Mouse (Mus musculus): ENCODE measurements around the gene Lrrc3c.
"Not testable (repeated sequence)": the region's sequence is repeated elsewhere in the genome, so short reads cannot be mapped to it uniquely, and the experiment has no call there.

Gene Lrrc3c

GRCm38 (mm10) chr11:98586892-98587563 is 11.1 kb upstream of the Lrrc3c start, which contains the start of gene Ormdl3:
Gene Ormdl3, minus strand, starts transcription at chr11:98587368.
- peak; percentile 99 for DNase-seq

GRCm38 (mm10) chr11:98587684-98588546 is 10.2 kb upstream of the Lrrc3c start:
- DNase-seq = peak; percentile 39

- DNase-seq = no peak
Observed at GRCm38 (mm10) chr11:98588833-98589281, 9.2 kb upstream of the Lrrc3c start.

DNA sequence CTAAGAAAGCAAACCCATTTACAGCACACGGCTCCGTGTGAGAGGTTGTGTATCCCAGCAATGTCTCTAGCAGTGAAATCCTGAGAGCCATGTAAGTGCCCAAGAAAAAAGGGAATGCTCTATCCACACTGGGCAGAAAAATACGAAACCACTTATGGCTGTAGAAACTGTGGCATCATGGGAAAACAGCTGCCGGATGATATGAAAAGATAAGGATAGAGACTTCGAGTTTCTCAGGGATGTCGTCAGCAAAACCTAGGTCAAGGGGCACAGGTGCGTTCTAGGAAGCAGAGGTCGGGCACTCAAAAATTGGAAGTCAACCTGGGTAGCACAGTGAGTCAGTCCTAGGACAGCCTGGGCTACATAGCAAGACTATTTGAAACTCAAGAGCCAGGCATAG is 8.8 kb upstream of the Lrrc3c start:
- DNase-seq = no peak

- no peak for DNase-seq
Observed at GRCm38 (mm10) chr11:98590548-98591445, 7.3 kb upstream of the Lrrc3c start.

DNA sequence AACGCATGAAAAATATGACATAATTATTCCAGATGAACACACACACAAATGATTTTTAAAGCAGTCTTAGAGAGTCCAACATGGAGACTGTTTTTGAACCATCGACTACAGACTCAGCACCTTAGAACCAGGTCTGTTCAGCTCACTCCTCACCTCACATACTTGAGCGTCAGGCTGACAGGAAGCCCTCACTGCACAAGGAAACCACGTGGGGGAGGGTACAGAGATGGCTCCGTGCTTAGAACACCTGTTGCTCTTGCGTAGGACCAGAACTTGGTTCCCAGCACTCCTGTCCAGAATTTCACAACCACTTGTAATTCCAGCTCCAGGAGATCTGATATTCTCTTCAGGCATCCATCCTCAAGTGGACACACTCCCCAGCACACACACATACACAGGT is 3.1 kb upstream of the Lrrc3c start:
- peak; percentile 50 for DNase-seq

GRCm38 (mm10) chr11:98595473-98595872 is 2.6 kb upstream of the Lrrc3c start:
- no peak for DNase-seq

DNA sequence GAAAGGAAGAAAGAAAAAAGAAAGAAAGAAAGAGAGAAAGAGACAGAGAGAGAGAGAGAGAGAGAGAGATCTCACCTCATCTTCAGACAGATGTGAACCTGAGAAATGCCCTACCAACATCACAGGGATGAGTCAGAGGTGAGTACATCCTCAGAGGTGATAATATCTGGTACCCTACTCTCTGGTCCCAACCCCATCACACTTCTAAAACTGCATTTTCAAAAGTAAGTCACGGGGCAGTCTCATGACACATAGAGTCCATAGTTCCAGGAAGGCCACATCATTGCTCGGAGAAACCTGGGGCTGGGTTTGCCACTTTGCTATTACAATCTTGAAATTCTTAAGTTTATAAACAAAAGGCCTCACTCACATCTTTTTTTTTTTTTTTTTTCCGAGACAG is 2.1 kb upstream of the Lrrc3c start:
- no peak for DNase-seq

GRCm38 (mm10) chr11:98597363-98597762 is 728 bp upstream of the Lrrc3c start:
- peak; percentile 85 for DNase-seq

DNA sequence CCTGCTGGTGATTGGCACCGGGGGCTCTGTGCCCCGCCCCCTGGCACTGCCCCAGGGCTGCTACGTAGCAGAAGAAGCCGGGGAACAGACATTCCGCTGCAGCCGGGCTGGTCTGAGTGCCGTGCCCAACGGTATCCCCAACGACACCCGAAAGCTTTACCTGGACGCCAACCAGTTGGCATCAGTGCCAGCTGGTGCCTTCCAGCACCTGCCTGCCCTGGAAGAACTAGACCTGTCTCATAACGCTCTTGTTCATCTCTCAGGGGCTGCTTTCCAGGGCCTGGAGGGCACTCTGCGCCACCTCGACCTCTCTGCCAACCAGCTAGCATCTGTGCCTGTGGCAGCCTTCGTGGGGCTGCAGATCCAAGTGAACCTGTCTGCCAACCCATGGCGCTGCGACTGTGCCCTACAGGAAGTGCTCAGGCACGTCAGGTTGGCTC is 780 bp downstream of the Lrrc3c start:
- no peak for DNase-seq

DNA sequence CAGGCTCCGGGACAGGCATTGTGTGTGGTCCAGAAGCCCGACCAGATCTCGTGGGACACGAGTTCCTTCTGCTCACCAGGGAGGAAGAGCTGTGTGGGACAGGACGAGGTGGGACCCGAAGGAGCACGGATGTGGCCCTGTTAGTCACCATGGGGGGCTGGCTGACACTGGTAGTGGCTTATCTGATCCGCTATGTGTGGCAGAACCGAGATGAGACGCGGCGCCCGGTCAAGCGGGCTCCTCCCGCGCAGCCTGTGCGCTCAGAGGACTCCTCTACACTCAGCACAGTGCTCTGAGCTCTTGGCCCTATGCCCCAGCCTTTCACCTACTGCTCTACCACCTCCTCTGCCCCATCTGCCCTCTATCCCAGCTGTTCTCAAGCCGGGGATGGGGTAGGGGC is 1.2 kb downstream of the Lrrc3c start:
- DNase-seq = no peak

- DNase-seq = peak; percentile 65
Observed at GRCm38 (mm10) chr11:98602090-98602690, 4.1 kb downstream of the Lrrc3c start.

GRCm38 (mm10) chr11:98603953-98604352 is 5.9 kb downstream of the Lrrc3c start:
- peak; percentile 31 for DNase-seq

- DNase-seq = not testable (repeated sequence)
Observed at GRCm38 (mm10) chr11:98604911-98605310, 6.8 kb downstream of the Lrrc3c start.

GRCm38 (mm10) chr11:98606763-98607162 is 8.7 kb downstream of the Lrrc3c start:
- peak; percentile 58 for DNase-seq

DNA sequence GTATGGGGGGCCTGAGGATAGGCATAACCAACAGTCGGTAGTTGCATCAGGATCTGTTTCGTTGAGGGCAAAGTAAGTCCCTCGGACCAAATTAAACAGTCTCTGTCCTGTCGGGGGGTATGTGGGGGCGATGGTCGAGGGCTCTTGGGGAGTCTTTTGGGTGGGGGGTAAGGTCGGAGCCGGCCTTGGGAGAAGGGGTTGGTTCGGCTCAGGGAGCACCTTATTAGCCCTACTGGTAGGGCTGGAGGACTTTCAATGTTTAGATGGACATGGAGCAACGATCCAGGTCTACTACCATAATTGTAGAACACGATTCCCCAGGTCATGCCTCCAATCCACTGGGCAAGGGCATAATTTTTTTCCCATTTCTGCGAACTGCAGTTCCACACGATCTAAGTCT is 22.7 kb downstream of the Lrrc3c start:
- DNase-seq = no peak

DNA sequence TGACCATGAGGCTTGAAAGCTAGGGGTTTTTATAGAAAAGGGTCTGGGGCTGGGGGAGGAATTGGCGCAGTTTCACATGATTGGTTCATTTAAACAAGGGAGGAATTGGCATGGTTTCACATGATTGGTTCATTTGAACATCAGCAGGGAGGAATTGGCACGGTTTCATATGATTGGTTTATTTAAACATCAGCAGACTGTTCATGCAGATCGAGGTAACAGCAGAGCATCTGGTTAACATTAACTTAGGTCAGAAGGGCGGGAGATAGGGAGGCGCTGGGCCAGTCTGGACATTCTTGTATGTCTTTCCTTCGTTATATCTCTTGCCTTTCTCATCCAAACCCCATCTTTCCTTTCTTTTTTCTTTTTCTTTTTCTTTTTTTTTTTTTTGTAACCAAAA is 25.9 kb downstream of the Lrrc3c start:
- DNase-seq = not testable (repeated sequence)

- DNase-seq = not testable (repeated sequence)
Observed at GRCm38 (mm10) chr11:98624381-98624780, 26.3 kb downstream of the Lrrc3c start.

DNA sequence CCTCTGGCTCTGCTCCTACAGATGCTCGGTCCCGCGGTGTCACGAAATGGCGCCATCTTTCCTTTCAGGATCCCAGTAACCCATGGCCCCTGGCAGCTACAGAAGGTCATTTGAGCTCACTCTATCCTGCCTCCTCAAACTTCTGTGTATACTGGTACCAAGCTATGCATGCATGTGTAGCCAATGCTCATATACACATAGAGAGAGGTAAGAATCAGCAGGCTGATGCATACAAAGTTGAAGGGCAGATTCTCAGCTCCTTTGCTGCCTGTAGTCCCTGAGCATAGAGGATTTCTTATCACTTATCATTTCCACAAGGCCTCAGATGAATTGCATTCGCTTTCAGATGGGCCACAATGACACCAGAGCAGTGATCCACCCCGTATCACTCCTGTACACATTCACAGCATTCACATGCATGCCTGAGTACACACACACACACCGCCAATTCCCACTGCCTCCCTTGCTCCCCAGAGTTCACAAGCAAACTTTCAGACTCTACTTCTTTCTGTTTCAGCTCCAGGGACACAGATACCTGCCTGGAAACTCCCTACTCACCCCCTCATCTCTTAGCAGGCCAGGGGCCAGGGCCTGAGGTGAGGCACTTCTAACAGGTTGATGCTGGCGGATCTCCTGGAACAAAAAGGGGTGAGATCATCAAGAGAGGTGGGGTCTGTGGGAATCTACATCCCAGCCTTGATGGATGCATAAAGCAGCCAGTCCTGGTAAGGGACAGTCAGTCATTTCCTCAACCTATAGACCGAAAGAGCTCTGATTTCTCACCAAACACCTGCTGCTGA is 27.7 kb downstream of the Lrrc3c start, which contains the start of the genes Gm12355 and Gsdma3:
Gm12355 (minus strand) TSS at position 51 of the 800 bp plus-strand sequence.
Gsdma3 (plus strand) TSS at position 750 of the 800 bp plus-strand sequence.
- no peak for DNase-seq

DNA sequence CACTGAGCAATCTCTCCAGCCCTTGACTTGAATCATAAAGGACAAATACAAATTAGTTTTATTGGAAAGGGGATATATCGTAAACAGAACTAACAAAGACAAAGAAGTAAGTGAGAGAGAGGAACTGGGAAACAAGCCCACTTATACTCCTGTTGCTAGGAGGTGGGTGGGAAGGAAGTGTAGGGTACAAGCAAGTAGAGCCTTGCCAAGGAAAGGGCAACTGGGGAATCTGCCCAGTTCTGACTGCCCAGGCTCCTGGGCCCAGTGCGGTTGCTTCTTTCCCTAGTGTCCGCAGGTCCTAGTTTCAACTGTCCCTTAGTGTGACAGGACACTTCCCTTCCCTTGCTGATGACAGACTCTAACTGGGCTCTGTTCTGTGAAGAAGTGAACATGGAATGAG is 30.6 kb downstream of the Lrrc3c start:
- no peak for DNase-seq

GRCm38 (mm10) chr11:98630646-98631045 is 32.6 kb downstream of the Lrrc3c start:
- no peak for DNase-seq

Data from thymus, postnatal 14 days (tissue).